Mouse (Mus musculus): ENCODE measurements around the gene Slc9a9.

The Slc9a9 gene

GRCm38 (mm10) chr9:95075856-95076255, 406.1 kb downstream of the Slc9a9 start:
- peak; percentile 80 for ATAC-seq (ENCODE audit: low TSS enrichment)

GRCm38 (mm10) chr9:95077938-95078337, 408.2 kb downstream of the Slc9a9 start:
- no peak for ATAC-seq (ENCODE audit: low TSS enrichment)

- ATAC-seq (ENCODE audit: low TSS enrichment), result no peak
These were observed 408.9 kb downstream of the Slc9a9 start for GRCm38 (mm10) chr9:95078626-95079025.

GRCm38 (mm10) chr9:95079951-95080350, 410.2 kb downstream of the Slc9a9 start:
- no peak for ATAC-seq (ENCODE audit: low TSS enrichment)

GRCm38 (mm10) chr9:95086109-95086821, 416.6 kb downstream of the Slc9a9 start:
- no peak for ATAC-seq (ENCODE audit: low TSS enrichment)

- no peak for ATAC-seq (ENCODE audit: low TSS enrichment)
These were observed 418.5 kb downstream of the Slc9a9 start for GRCm38 (mm10) chr9:95088221-95088620.

GRCm38 (mm10) chr9:95089050-95089449, 419.3 kb downstream of the Slc9a9 start:
- peak; percentile 64 for ATAC-seq (ENCODE audit: low TSS enrichment)

- ATAC-seq (ENCODE audit: low TSS enrichment), result peak; percentile 92
These were observed 426.8 kb downstream of the Slc9a9 start for GRCm38 (mm10) chr9:95096486-95096885.

GRCm38 (mm10) chr9:95105768-95106167, 436.1 kb downstream of the Slc9a9 start:
- ATAC-seq (ENCODE audit: low TSS enrichment), result no peak

GRCm38 (mm10) chr9:95109799-95110198, 440.1 kb downstream of the Slc9a9 start:
- ATAC-seq (ENCODE audit: low TSS enrichment), result no peak

GRCm38 (mm10) chr9:95110768-95111167, 441.1 kb downstream of the Slc9a9 start:
- ATAC-seq (ENCODE audit: low TSS enrichment), result no peak

- ATAC-seq (ENCODE audit: low TSS enrichment), result no peak
These were observed 442.0 kb downstream of the Slc9a9 start for GRCm38 (mm10) chr9:95111732-95112131.

GRCm38 (mm10) chr9:95113157-95114135, 443.7 kb downstream of the Slc9a9 start:
- no peak for ATAC-seq (ENCODE audit: low TSS enrichment)

GRCm38 (mm10) chr9:95120062-95120461, 450.4 kb downstream of the Slc9a9 start:
- no peak for ATAC-seq (ENCODE audit: low TSS enrichment)

- ATAC-seq (ENCODE audit: low TSS enrichment), result peak; percentile 71
These were observed 451.6 kb downstream of the Slc9a9 start for GRCm38 (mm10) chr9:95121151-95121835.

- peak; percentile 15; the same call in 1 of the 2 replicates for ATAC-seq (ENCODE audit: low TSS enrichment)
These were observed 456.0 kb downstream of the Slc9a9 start for GRCm38 (mm10) chr9:95125683-95126082.

- ATAC-seq (ENCODE audit: low TSS enrichment), result no peak
These were observed 458.1 kb downstream of the Slc9a9 start for GRCm38 (mm10) chr9:95127774-95128173.

GRCm38 (mm10) chr9:95149206-95149729, 479.6 kb downstream of the Slc9a9 start:
- no peak for ATAC-seq (ENCODE audit: low TSS enrichment)

GRCm38 (mm10) chr9:95150096-95150495, 480.4 kb downstream of the Slc9a9 start:
- ATAC-seq (ENCODE audit: low TSS enrichment), result no peak

- ATAC-seq (ENCODE audit: low TSS enrichment), result no peak
These were observed 480.9 kb downstream of the Slc9a9 start for GRCm38 (mm10) chr9:95150597-95150996.

GRCm38 (mm10) chr9:95150998-95151397, 481.3 kb downstream of the Slc9a9 start:
- no peak for ATAC-seq (ENCODE audit: low TSS enrichment)

GRCm38 (mm10) chr9:95151746-95152145, 482.0 kb downstream of the Slc9a9 start:
- peak; percentile 74 for ATAC-seq (ENCODE audit: low TSS enrichment)
